Mouse (Mus musculus) liver, embryonic 15.5 days (tissue): ENCODE data around the gene Xab2. TPM values are rescaled to one million over a fixed set of nuclear protein-coding genes. Genes with fewer than 3 reads are reported as not detected.

Experiments
- polyA plus RNA-seq: library from polyadenylated mRNA; unstranded; fragments of >200 nt; fragmentation: Nextera tagmentation; extraction: Ambion mirVana; gene quantifications from 2 replicates; pipeline ENCODE4 v1.2.1, GENCODE M21; 2015

Gene Xab2
- polyA plus RNA-seq, 1 experiment from 2014 or later = 27.3 TPM

Other genes with a start within 250 kb of the Xab2 start
- gene Arhgef18, start 228.3 kb downstream of the Xab2 start, polyA plus RNA-seq = 1.8 and 2.2 TPM in 2 replicates
- gene Pex11g, start 153.6 kb downstream of the Xab2 start, polyA plus RNA-seq = 6.7 and 8.0 TPM in 2 replicates
- not detected in 2 replicates for gene Tex45, start 150.5 kb downstream of the Xab2 start, polyA plus RNA-seq
- gene Zfp358, start 128.2 kb downstream of the Xab2 start, polyA plus RNA-seq = 4.8 and 5.8 TPM in 2 replicates
- gene Mcoln1, start 120.9 kb downstream of the Xab2 start, polyA plus RNA-seq = 21.4 and 25.0 TPM in 2 replicates
- gene Pnpla6, start 105.9 kb downstream of the Xab2 start, polyA plus RNA-seq = 9.2 and 11.9 TPM in 2 replicates
- gene C330021F23Rik, start 53.3 kb downstream of the Xab2 start, polyA plus RNA-seq = 4.3 and 4.4 TPM in 2 replicates
- gene Camsap3, start 34.0 kb downstream of the Xab2 start, polyA plus RNA-seq = 1.7 and 1.9 TPM in 2 replicates
- 49.8 and 72.1 TPM in 2 replicates for gene Pet100, start 232 bp upstream of the Xab2 start, polyA plus RNA-seq
- gene Pcp2, start 4.2 kb upstream of the Xab2 start, polyA plus RNA-seq = 0.09 and 0.22 TPM in 2 replicates
- gene Stxbp2, start 9.6 kb upstream of the Xab2 start, polyA plus RNA-seq = 49.8 and 50.7 TPM in 2 replicates
- gene Retn, start 34.5 kb upstream of the Xab2 start, polyA plus RNA-seq = not detected in 2 replicates
- gene Mcemp1, start 44.4 kb upstream of the Xab2 start, polyA plus RNA-seq = 8.2 and 8.9 TPM in 2 replicates
- gene Fcor, start 51.0 kb upstream of the Xab2 start, polyA plus RNA-seq = 2.6 and 3.5 TPM in 2 replicates
- 13.2 and 15.1 TPM in 2 replicates for gene Trappc5, start 55.0 kb upstream of the Xab2 start, polyA plus RNA-seq
- gene Fcer2a, start 72.9 kb upstream of the Xab2 start, polyA plus RNA-seq = 0.05 and 0.08 TPM in 2 replicates
- gene Clec4g, start 99.3 kb upstream of the Xab2 start, polyA plus RNA-seq = 6.7 and 9.3 TPM in 2 replicates
- gene Cd209a, start 127.7 kb upstream of the Xab2 start, polyA plus RNA-seq = 0.18 and 0.23 TPM in 2 replicates
- not detected in 2 replicates for gene Cd209e, start 233.0 kb upstream of the Xab2 start, polyA plus RNA-seq